Mouse (Mus musculus) megakaryocyte, embryonic 14.5 days (primary cell): Measurements from ENCODE around the gene Vash2. TPM values are rescaled to one million over a fixed set of nuclear protein-coding genes. Genes with fewer than 3 reads are reported as not detected.

Experiments used
- H3K27me3 ChIP-seq: replicated peaks from 2 replicates; pipeline ENCODE3; 2012; ENCODE audit warnings: inconsistent platforms
- H3K36me3 ChIP-seq: replicated peaks from 2 replicates; pipeline ENCODE3; 2012; ENCODE audit warnings: low read length, inconsistent platforms, mixed read lengths
- H3K4me1 ChIP-seq: 2 replicates; pipeline ENCODE4 v1.6.1; 2012; ENCODE audit warnings: inconsistent platforms
- H3K4me3 ChIP-seq: replicated peaks from 2 replicates; pipeline ENCODE3; 2012; ENCODE audit warnings: moderate library complexity, mild to moderate bottlenecking, inconsistent platforms
- H3K9me3 ChIP-seq: 2 replicates; pipeline ENCODE4 v1.6.1; 2012; ENCODE audit warnings: inconsistent platforms
- FLI1 ChIP-seq: IDR thresholded peaks from 2 replicates; pipeline ENCODE4 v1.6.1; 2012; ENCODE audit warnings: low read length, inconsistent platforms, mixed read lengths
- GATA1 ChIP-seq: IDR thresholded peaks from 3 replicates; pipeline ENCODE4 v1.6.1; 2012; ENCODE audit warnings: mixed read lengths, low read length, inconsistent platforms, borderline replicate concordance
- polyA plus RNA-seq: library from polyadenylated mRNA; stranded (reverse); fragments of >175 nt; gene quantifications from 2 replicates; pipeline ENCODE4 v1.2.3, GENCODE M21; 2012; ENCODE audit warnings: low replicate concordance; ENCODE audit not compliant: insufficient read depth

Gene Vash2
- polyA plus RNA-seq, 1 experiment = 0.07 TPM

DNA sequence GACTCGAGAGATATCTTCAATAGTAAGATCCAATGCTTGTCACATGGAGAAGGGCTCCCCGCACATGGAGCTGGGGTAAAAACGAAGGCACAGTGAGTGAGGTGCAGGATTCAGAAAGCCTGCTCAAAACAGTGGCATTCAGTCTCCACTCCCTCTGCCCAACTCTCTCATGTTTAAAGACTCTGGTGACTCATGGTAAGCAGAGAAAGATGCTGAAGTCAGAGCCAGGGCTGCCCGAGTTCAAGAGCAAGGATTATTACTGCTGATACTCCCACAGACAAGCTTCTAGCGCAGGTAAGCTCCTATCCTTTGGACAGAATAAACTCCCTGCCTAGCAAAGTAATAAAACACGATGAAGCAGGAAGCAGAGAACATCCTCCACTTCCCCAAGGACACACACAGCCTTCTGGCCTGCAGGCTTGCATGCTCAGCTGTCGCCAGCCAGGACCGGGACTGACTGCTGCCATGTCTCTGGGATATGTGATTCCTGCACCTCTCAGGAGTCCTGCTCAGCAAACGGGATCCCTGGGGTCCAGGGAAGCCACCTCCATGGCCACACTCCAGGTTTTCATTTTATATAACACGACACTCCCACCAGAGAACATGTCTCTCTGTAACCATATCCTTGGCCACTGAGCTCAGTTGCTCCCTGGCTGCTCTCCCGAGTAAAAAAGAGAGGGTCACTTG is 2.1 kb downstream of the Vash2 start:
- Histone ChIP-seq H3K4me3 (no peak overlapping the region), H3K36me3 (no peaks in the 10 kb centered on the region), H3K4me1 (peaks cover 35% of the 10 kb centered on the region), H3K27me3 (peaks cover 93% of the 10 kb centered on the region), H3K9me3 (no peaks in the 10 kb centered on the region)
- TF ChIP-seq GATA1 (no peak), FLI1 (no peak)

DNA sequence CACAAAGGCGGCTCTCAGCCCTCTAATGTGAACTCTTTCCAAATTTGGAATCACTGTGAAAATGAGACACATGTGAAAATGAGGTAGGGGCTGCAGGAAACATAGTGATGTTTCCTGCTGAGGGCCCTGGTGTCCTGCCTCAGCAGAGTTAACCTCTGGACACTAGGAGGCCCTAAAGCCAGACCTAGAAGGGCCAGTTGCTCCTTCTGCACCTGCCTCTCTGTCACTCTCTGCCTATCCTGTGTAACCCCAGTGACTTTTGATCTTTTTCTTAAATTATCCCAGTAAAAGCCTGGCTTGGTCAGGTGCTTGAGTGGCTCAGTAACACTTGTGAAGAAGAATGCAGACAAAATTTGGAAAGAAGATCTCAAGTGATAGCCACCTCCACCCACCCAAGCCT is 4.3 kb downstream of the Vash2 start:
- peaks cover 24% of the 10 kb centered on the region for H3K4me1 ChIP-seq
- peaks cover 9% of the 10 kb centered on the region; the same call in 1 of the 2 replicates for H3K9me3 ChIP-seq
- H3K27me3 ChIP-seq = peaks cover 95% of the 10 kb centered on the region
- no peaks in the 10 kb centered on the region for H3K36me3 ChIP-seq
- H3K4me3 ChIP-seq = no peak overlapping the region
- no peak for TF ChIP-seq GATA1
- TF ChIP-seq FLI1 = no peak

DNA sequence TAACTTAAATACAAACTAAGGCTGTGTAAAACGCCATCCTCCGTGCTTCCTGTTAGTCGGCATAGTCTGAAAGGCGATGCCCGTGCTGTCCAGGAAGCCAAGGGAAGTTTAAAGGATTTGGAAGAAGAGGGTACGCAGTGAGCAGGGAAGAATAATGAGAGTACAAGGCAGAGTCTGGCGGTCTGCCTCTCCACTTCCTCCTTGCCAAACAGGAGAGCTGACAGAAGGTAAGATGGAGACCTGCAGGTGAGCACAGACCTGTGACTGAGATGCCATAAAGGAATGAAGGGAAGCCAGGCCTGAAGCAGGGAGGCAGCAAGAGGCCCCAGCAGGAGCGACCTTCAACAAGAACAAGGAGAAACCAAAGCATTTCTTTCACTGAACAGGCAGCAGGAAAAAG is 4.9 kb downstream of the Vash2 start:
- H3K4me1 ChIP-seq = peaks cover 19% of the 10 kb centered on the region
- peaks cover 9% of the 10 kb centered on the region; the same call in 1 of the 2 replicates for H3K9me3 ChIP-seq
- H3K4me3 ChIP-seq = no peak overlapping the region
- peaks cover 97% of the 10 kb centered on the region for H3K27me3 ChIP-seq
- H3K36me3 ChIP-seq = no peaks in the 10 kb centered on the region
- TF ChIP-seq FLI1 (no peak), GATA1 (no peak)

DNA sequence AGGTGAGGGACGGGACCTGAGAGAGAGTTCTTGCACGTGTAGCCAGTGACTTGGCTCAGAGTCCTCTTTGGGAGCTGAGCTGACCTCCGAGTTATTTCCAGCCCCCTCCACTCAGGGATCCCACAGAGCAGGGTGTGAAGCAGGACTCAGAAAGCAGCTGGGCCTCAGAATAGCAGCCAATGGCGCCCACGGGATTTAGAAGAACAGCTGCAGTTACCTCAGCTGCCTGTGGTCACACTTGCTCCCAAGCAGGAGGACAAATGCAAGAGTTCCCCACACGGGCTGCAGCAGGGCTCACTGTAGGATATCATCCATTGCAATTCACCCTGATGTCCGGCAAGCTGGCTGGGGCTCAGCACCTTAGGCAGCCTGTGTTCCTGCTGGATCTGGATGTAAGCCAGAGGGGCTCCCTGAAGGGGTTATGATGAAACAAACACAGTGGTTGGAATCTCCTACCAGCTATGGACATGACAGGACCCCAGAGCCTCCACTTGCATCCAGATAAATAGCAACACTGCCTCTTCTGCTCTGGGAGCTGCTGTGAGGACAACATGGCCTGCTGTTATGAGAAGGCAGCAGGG is 6.4 kb downstream of the Vash2 start:
- Histone ChIP-seq H3K36me3 (no peaks in the 10 kb centered on the region), H3K27me3 (peaks cover 94% of the 10 kb centered on the region), H3K4me1 (peaks cover 4% of the 10 kb centered on the region; the same call in 1 of the 2 replicates), H3K9me3 (peaks cover 9% of the 10 kb centered on the region; the same call in 1 of the 2 replicates), H3K4me3 (no peak overlapping the region)
- TF ChIP-seq GATA1 (no peak), FLI1 (no peak)

DNA sequence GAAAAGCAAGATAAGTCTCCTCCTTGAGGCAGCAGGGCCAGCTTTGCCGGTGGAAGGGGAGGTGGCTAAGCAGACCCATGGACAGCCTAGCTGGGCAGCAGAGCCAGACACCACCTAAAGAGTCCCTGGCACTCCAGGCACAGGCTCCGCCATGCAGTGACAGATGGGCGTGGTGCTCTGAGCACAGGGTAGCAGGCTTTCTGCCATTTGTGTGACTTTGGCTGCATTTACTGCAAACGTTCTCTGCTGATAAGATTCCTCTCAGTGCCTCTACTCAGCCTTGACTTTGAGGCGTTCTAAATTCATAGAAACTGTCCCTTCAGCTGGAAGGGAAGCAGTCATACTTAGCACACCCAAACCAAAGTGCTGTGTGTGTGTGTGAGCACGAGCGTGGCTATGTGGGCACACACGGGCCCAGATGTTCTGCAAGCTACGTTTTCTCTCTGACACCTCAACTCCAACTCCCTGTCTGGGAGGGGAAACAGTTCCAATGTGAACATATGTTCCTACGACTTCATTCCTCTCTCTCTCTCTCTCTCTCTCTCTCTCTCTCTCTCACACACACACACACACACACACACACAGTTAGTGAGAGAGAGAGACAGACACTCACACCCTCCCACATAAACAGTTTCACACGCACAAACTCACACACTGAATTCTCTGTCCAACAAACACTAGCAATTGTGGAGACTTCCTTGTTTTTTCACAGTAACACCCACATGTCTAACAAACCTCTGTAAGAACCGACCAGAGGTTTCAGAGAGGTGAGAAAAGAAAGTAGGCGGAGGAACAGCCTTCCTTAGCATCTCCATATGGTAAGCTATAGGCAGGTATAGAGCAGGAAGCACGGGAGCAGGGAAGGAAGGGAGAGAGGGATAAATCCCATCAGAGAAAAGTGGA is 7.1 kb downstream of the Vash2 start:
- H3K9me3 ChIP-seq = peaks cover 9% of the 10 kb centered on the region; the same call in 1 of the 2 replicates
- TF ChIP-seq FLI1 (no peak), GATA1 (no peak)
- peaks cover 91% of the 10 kb centered on the region for H3K27me3 ChIP-seq
- H3K4me3 ChIP-seq = no peak overlapping the region
- H3K4me1 ChIP-seq = peaks cover 4% of the 10 kb centered on the region; the same call in 1 of the 2 replicates
- H3K36me3 ChIP-seq = no peaks in the 10 kb centered on the region

DNA sequence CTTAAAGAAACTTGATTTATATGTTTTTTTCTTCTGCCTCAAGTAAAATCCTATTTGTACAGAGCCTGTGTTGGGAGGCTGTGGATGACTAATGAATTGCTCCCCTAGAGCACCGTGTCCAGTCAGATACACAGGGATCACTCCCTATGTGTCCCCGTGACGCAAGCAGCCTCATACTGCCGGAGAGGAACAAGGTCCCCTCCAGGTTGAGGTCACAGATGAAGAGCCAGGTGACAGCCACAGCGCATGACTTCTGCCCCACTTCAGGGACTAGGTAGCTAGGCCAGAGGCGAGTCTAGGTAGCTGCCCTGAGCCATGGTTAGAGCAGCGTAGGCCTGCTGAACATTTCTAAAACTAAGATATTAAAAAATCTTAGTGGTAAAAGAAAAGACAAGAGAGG is 11.1 kb downstream of the Vash2 start:
- Histone ChIP-seq H3K4me3 (no peak overlapping the region), H3K4me1 (peaks cover 4% of the 10 kb centered on the region; the same call in 1 of the 2 replicates), H3K27me3 (peaks cover 89% of the 10 kb centered on the region), H3K9me3 (peaks cover 9% of the 10 kb centered on the region; the same call in 1 of the 2 replicates), H3K36me3 (no peaks in the 10 kb centered on the region)
- TF ChIP-seq GATA1 (no peak), FLI1 (no peak)

DNA sequence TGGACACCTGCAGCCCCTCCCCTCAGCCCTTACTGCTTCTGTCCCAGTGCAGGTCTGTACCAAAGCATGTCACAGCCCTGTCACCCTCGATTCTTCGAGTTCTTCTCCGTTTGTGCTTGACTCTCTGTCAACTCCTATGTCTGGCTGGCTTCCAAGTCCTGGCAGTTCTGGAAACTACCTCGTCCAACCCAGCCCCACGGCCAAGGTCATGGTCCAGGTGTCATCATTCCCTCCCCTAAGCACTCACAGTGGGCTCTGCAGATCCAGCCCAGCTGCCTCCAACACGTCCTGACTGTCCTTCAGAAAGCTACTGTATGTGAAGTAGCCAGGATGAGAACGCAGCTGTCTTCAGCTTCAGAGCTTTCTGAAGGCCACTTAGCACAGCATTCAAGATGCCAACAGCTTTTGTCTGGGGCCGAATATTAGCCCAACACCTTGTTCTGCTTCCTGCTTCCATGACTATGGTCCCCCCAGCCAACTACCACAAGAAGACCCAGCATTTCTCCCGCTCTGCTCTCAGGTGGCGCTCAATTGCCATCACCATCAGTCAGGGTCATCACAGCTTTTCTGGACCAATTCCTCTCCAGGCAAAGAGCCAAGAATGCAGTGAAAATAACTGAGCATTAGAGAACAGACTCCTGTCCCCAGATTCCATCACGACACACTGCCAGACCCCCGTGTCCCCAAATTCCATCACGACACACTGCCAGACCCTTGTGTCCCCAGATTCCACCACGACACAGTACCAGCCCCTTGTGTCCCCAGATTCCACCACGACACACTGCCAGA is 13.9 kb downstream of the Vash2 start:
- Histone ChIP-seq H3K4me1 (no peaks in the 10 kb centered on the region), H3K36me3 (no peaks in the 10 kb centered on the region), H3K9me3 (no peaks in the 10 kb centered on the region), H3K27me3 (peaks cover 82% of the 10 kb centered on the region), H3K4me3 (no peak overlapping the region)
- TF ChIP-seq FLI1 (no peak), GATA1 (no peak)

DNA sequence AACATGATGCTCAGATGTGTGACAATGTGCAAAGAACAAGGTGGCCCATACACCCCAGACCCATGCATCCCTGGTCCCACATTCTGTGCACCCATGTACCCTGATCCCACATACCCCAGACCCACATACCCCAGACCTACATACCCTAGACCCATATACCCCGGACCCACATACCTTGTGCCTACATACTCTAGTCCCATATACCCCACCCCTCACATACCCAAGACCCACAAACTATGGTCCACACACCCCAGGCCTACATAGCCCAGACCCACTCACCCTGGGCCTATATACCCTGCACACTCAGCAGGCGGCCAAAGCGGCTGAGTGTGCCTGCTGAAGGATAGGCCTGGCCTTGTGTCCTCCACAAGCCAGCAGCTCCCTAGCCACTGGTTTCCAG is 16.3 kb downstream of the Vash2 start:
- Histone ChIP-seq H3K4me1 (peaks cover 4% of the 10 kb centered on the region; the same call in 1 of the 2 replicates), H3K4me3 (no peak overlapping the region), H3K27me3 (peaks cover 82% of the 10 kb centered on the region), H3K9me3 (no peaks in the 10 kb centered on the region), H3K36me3 (no peaks in the 10 kb centered on the region)
- TF ChIP-seq GATA1 = no peak
- TF ChIP-seq FLI1 = no peak

DNA sequence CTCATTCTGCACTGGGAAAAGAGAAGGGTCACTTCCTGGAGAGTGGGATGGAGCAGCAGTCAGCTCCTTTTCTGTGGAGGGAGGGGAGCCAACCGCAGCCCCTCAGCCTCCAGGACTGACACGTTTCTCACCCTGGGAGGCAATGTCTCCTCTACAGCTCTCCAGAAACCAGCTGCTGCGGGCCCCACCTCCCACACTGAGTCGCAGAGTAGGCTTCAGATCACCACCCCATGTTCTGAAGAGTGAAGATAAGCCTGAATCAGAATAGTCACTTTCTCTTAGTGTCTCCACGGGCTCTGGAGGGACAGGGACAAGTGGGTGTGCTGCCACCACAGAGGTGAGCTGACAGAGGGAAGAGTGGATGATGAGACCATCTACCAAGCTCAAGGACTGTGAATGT is 20.3 kb downstream of the Vash2 start:
- TF ChIP-seq GATA1 = no peak
- no peaks in the 10 kb centered on the region for H3K36me3 ChIP-seq
- peaks cover 78% of the 10 kb centered on the region for H3K27me3 ChIP-seq
- no peak overlapping the region for H3K4me3 ChIP-seq
- no peaks in the 10 kb centered on the region for H3K9me3 ChIP-seq
- H3K4me1 ChIP-seq = peaks cover 4% of the 10 kb centered on the region; the same call in 1 of the 2 replicates
